Mouse (Mus musculus) ES-Bruce4 (cell line): ENCODE results near the gene Map1b.

Experiments used
- CTCF ChIP-seq: IDR thresholded peaks from one replicate; pipeline ENCODE4 v1.8.1; 2011; ENCODE audit warnings: low read depth, low read length
- POLR2A ChIP-seq: IDR thresholded peaks from one replicate; pipeline ENCODE4 v1.8.1; 2011; ENCODE audit warnings: low read length; ENCODE audit not compliant: insufficient read depth

GRCm38 (mm10) chr13:99552381-99552780 is 36.0 kb upstream of the Map1b start:
- TF ChIP-seq POLR2A = no peak
- TF ChIP-seq CTCF = no peak
